Mouse (Mus musculus): Measurements from ENCODE around the gene Adamts10. TPM values are rescaled to one million over a fixed set of nuclear protein-coding genes. Genes with fewer than 3 reads are reported as not detected.

The Adamts10 gene
- polyA plus RNA-seq, 1 experiment from 2014 or later, result 106 TPM

Other genes with a start within 250 kb of the Adamts10 start
- gene Zfp955b, start 234.7 kb upstream of the Adamts10 start, polyA plus RNA-seq (2015; fragmentation: Nextera tagmentation; extraction: Ambion mirVana), result 12.8 and 13.6 TPM in 2 replicates
- gene Zfp81, start 165.3 kb upstream of the Adamts10 start, polyA plus RNA-seq (2015; fragmentation: Nextera tagmentation; extraction: Ambion mirVana), result 7.7 and 9.5 TPM in 2 replicates
- 13.7 and 15.8 TPM in 2 replicates for gene Zfp101, start 129.6 kb upstream of the Adamts10 start, polyA plus RNA-seq (2015; fragmentation: Nextera tagmentation; extraction: Ambion mirVana)
- gene Actl9, start 91.3 kb upstream of the Adamts10 start, polyA plus RNA-seq (2015; fragmentation: Nextera tagmentation; extraction: Ambion mirVana), result not detected in 2 replicates
- gene Myo1f, start 31.5 kb downstream of the Adamts10 start, polyA plus RNA-seq (2015; fragmentation: Nextera tagmentation; extraction: Ambion mirVana), result 5.6 and 5.7 TPM in 2 replicates
- 42.9 and 55.7 TPM in 2 replicates for gene Zfp414, start 104.9 kb downstream of the Adamts10 start, polyA plus RNA-seq (2015; fragmentation: Nextera tagmentation; extraction: Ambion mirVana)
- 0.99 and 1.1 TPM in 2 replicates for gene Pram1, start 113.9 kb downstream of the Adamts10 start, polyA plus RNA-seq (2015; fragmentation: Nextera tagmentation; extraction: Ambion mirVana)
- gene Hnrnpm, start 162.7 kb downstream of the Adamts10 start, polyA plus RNA-seq (2015; fragmentation: Nextera tagmentation; extraction: Ambion mirVana), result 281 and 283 TPM in 2 replicates
- 58.6 and 60.6 TPM in 2 replicates for gene March2, start 194.5 kb downstream of the Adamts10 start, polyA plus RNA-seq (2015; fragmentation: Nextera tagmentation; extraction: Ambion mirVana)
- 269 and 325 TPM in 2 replicates for gene Rab11b, start 236.3 kb downstream of the Adamts10 start, polyA plus RNA-seq (2015; fragmentation: Nextera tagmentation; extraction: Ambion mirVana)